Mouse (Mus musculus) liver, postnatal 0 days (tissue): ENCODE measurements around the gene Best3. TPM values are rescaled to one million over a fixed set of nuclear protein-coding genes. Genes with fewer than 3 reads are reported as not detected.

Experiments
- ATAC-seq: fragments of 200-750 bp; cut with Nextera tagmentation; 2 replicates; pipeline ENCODE4 v1.8.0; 2017; ENCODE audit warnings: mild to moderate bottlenecking, moderate library complexity
- DNase-seq: peaks from one replicate; pipeline ENCODE4 v3.0.0-alpha.2; 2016
- H3K27ac ChIP-seq: fragments of 300-500 bp; sonication (generic); 2 replicates; pipeline ENCODE4 v1.5.1; 2014; ENCODE audit warnings: antibody characterized with exemption, moderate library complexity, mild to moderate bottlenecking, low read depth
- H3K27me3 ChIP-seq: fragments of 300-500 bp; sonication (generic); 2 replicates; pipeline ENCODE4 v1.6.1; 2014; ENCODE audit warnings: low read length, control low read depth, mixed read lengths; ENCODE audit not compliant: insufficient read depth
- H3K36me3 ChIP-seq: fragments of 300-500 bp; sonication (generic); replicated peaks from 2 replicates; pipeline ENCODE4 v1.6.1; 2014; ENCODE audit warnings: mild to moderate bottlenecking, control low read depth, low read length, moderate library complexity, mixed read lengths; ENCODE audit not compliant: insufficient read depth
- H3K4me1 ChIP-seq: fragments of 300-500 bp; sonication (generic); 2 replicates; pipeline ENCODE4 v1.6.1; 2014; ENCODE audit warnings: antibody characterized with exemption, mild to moderate bottlenecking, control low read depth; ENCODE audit not compliant: insufficient read depth
- H3K4me2 ChIP-seq: fragments of 300-500 bp; sonication (generic); 2 replicates; pipeline ENCODE4 v1.6.1; 2014; ENCODE audit warnings: low read depth, mild to moderate bottlenecking, low read length, moderate library complexity, mixed read lengths
- H3K4me3 ChIP-seq: fragments of 300-500 bp; sonication (generic); 2 replicates; pipeline ENCODE4 v1.5.1; 2014; ENCODE audit warnings: low read depth, low read length
- H3K9ac ChIP-seq: fragments of 300-500 bp; sonication (generic); replicated peaks from 2 replicates; pipeline ENCODE4 v1.6.1; 2014; ENCODE audit warnings: mild to moderate bottlenecking, moderate library complexity
- H3K9me3 ChIP-seq: fragments of 300-500 bp; sonication (generic); 2 replicates; pipeline ENCODE4 v1.6.1; 2016; ENCODE audit warnings: mild to moderate bottlenecking, control low read depth, low read length, mixed read lengths
- CTCF ChIP-seq: sonication (generic); IDR thresholded peaks from 2 replicates; pipeline ENCODE4 v1.5.1; 2016; ENCODE audit warnings: antibody characterized with exemption, low read depth
- EP300 ChIP-seq: IDR thresholded peaks from 2 replicates; pipeline ENCODE4 v1.6.1; 2016; ENCODE audit warnings: antibody characterized with exemption, low read depth, mild to moderate bottlenecking
- WGBS: fragments of 180-500 bp; shearing (Covaris S2); extraction: QIAGEN DNeasy Blood & Tissue Kit; methylation state at CpG from one replicate; pipeline ENCODE4 v1.1.7; 2014; ENCODE audit not compliant: insufficient replicate concordance; 5-methylcytosine and 5-hydroxymethylcytosine counted together
- polyA plus RNA-seq: library from polyadenylated mRNA; unstranded; fragments of >200 nt; fragmentation: Nextera tagmentation; extraction: Ambion mirVana; gene quantifications from 2 replicates; pipeline ENCODE4 v1.2.1, GENCODE M21; 2015

Best3 gene
- polyA plus RNA-seq, 1 experiment from 2014 or later = not detected

- WGBS = 2% methylated on average over 67 of the region's 68 CpGs
- TF ChIP-seq CTCF (no peak), EP300 (0 out of 2 replicates have a peak, but pooled peaks have one; percentile 10)
- peak within 1 kb of the TSS; percentile 89 for H3K27ac ChIP-seq
- DNase-seq = peak; percentile 99
- H3K4me3 ChIP-seq = peak within 1 kb of the TSS; percentile 95
- H3K9ac ChIP-seq = peak within 1 kb of the TSS; percentile 86
- H3K4me2 ChIP-seq = peak within 1 kb of the TSS; percentile 80
- H3K27me3 ChIP-seq = no peaks in the 10 kb centered on the region
- H3K9me3 ChIP-seq = no peaks in the 10 kb centered on the region
- peaks cover 33% of the 10 kb centered on the region for H3K36me3 ChIP-seq
- peak; percentile 95 for ATAC-seq
- H3K4me1 ChIP-seq = no peaks in the 10 kb centered on the region
These were observed 77.3 kb downstream of the Best3 start, which contains the start of gene Cct2 for GRCm38 (mm10) chr10:117063254-117064021. Gene Cct2 (minus strand): TSS chr10:117063814.

DNA sequence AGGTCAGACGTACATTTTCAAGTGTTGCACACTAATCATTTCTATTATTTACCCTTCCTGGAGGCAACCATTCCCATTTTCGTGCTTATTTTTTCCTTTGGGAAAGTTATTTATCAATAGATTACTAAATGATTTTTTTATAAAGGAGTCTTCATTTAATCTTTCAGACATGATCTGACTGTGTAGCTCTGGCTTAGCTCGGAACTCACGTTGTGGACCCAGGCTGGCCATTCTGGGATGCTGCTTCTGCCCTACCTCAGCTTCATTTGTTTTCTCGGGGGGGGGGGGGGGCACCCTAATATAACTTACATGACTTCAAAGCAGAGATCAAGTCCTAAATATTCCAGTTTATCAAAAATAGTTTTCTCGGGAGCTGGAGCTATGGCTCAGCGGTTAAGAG, 78.0 kb downstream of the Best3 start:
- H3K36me3 ChIP-seq = peaks cover 26% of the 10 kb centered on the region
- peak overlapping the region; percentile 80 for H3K4me2 ChIP-seq
- 0 out of 2 replicates have a peak, but pooled peaks have one; percentile 1 for TF ChIP-seq EP300
- TF ChIP-seq CTCF = no peak
- H3K27ac ChIP-seq = no peak overlapping the region
- H3K9me3 ChIP-seq = no peaks in the 10 kb centered on the region
- H3K4me3 ChIP-seq = peak overlapping the region; percentile 95
- ATAC-seq (no peak), DNase-seq (no peak)
- WGBS = 6% methylated on average over 7 of the region's 7 CpGs
- no peaks in the 10 kb centered on the region for H3K27me3 ChIP-seq
- no peaks in the 10 kb centered on the region for H3K4me1 ChIP-seq
- no peak overlapping the region for H3K9ac ChIP-seq

- H3K27me3 ChIP-seq = no peaks in the 10 kb centered on the region
- no peak for ATAC-seq
These were observed 83.0 kb downstream of the Best3 start for GRCm38 (mm10) chr10:117069109-117069508.

DNA sequence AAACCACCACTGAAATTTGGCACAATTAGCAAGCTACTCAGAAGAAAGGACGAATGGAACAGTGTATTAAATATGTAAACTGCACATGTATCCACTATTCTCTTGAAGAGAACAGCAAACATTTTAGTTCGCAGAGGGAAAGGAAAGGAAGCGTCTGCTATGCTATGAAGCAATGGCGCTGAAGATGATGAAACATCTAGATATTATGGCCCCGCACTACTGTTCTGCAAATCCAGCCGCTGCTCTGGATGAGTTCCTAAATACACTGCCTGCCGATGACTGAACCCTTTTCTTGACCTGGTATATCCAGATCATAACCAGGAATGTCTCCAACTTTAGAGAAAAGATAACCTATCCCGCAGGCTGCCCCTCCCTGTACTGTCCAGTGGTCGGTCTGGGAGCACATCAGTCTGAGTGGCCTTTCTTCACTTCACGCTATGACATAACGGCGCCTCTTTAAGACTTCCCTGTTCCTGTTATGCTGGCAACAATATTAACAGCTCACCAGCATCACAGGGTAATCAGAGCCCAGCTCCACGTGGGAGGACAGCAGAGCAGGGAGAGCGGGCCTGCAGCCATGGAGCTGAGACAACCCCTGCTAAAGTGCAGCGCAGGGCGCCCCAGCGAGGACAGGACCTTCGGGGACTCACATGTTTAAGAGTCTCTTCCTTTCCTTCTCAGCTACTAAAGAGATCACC, 86.2 kb downstream of the Best3 start:
- no peak overlapping the region for H3K4me3 ChIP-seq
- TF ChIP-seq CTCF (no peak), EP300 (no peak)
- ATAC-seq (peak; percentile 43), DNase-seq (no peak)
- no peaks in the 10 kb centered on the region for H3K27me3 ChIP-seq
- no peak overlapping the region; the same call in 1 of the 2 replicates for H3K27ac ChIP-seq
- no peak overlapping the region; the same call in 1 of the 2 replicates for H3K4me2 ChIP-seq
- no peaks in the 10 kb centered on the region for H3K4me1 ChIP-seq
- WGBS = 80% methylated on average over 18 of the region's 18 CpGs
- peaks cover 47% of the 10 kb centered on the region for H3K36me3 ChIP-seq
- H3K9ac ChIP-seq = no peak overlapping the region
- no peaks in the 10 kb centered on the region for H3K9me3 ChIP-seq

More at GRCm38 (mm10) chr10:117069109-117069508, 83.0 kb downstream of the Best3 start:
- H3K27ac ChIP-seq = no peak overlapping the region
- TF ChIP-seq CTCF (peak; percentile 46), EP300 (no peak)
- no peak overlapping the region for H3K4me2 ChIP-seq
- H3K4me1 ChIP-seq = no peaks in the 10 kb centered on the region
- H3K36me3 ChIP-seq = peaks cover 25% of the 10 kb centered on the region
- WGBS = 90% methylated on average over 3 of the region's 3 CpGs
- H3K4me3 ChIP-seq = no peak overlapping the region
- no peaks in the 10 kb centered on the region for H3K9me3 ChIP-seq
- H3K9ac ChIP-seq = no peak overlapping the region
- DNase-seq = no peak

GRCm38 (mm10) chr10:117073176-117073575, 87.1 kb downstream of the Best3 start:
- Histone ChIP-seq H3K4me3 (no peak overlapping the region), H3K27ac (no peak overlapping the region), H3K9me3 (no peaks in the 10 kb centered on the region), H3K27me3 (no peaks in the 10 kb centered on the region), H3K9ac (no peak overlapping the region), H3K36me3 (peaks cover 52% of the 10 kb centered on the region), H3K4me1 (no peaks in the 10 kb centered on the region), H3K4me2 (no peak overlapping the region)
- WGBS = 86% methylated on average over 7 of the region's 7 CpGs
- DNase-seq (no peak), ATAC-seq (no peak)
- TF ChIP-seq CTCF = no peak
- TF ChIP-seq EP300 = no peak

Other genes starting within 250 kb of the Best3 start
- not detected in 2 replicates for gene Myrfl, start 89.4 kb upstream of the Best3 start, polyA plus RNA-seq
- 15.5 and 17.5 TPM in 2 replicates for gene Rab3ip, start 35.5 kb upstream of the Best3 start, polyA plus RNA-seq
- gene Gm10271, start 13.7 kb upstream of the Best3 start, polyA plus RNA-seq = not detected in 2 replicates
- not detected in 2 replicates for gene Lrrc10, start 59.0 kb downstream of the Best3 start, polyA plus RNA-seq
- 101 and 105 TPM in 2 replicates for gene Cct2, start 77.5 kb downstream of the Best3 start, polyA plus RNA-seq
- gene Frs2, start 162.2 kb downstream of the Best3 start, polyA plus RNA-seq = 7.7 and 8.0 TPM in 2 replicates
- gene Yeats4, start 238.2 kb downstream of the Best3 start, polyA plus RNA-seq = 31.2 and 32.2 TPM in 2 replicates